Mouse (Mus musculus): ENCODE data around the gene Tyrobp. TPM values are rescaled to one million over a fixed set of nuclear protein-coding genes. Genes with fewer than 3 reads are reported as not detected.

Gene Tyrobp
- polyA plus RNA-seq (2014; fragmentation: Illumina TruSeq; extraction: RNeasy Lipid Tissue Mini Kit (QIAGEN cat#74804); ENCODE audit: insufficient read depth, low read depth, low replicate concordance): 345 TPM

DNA sequence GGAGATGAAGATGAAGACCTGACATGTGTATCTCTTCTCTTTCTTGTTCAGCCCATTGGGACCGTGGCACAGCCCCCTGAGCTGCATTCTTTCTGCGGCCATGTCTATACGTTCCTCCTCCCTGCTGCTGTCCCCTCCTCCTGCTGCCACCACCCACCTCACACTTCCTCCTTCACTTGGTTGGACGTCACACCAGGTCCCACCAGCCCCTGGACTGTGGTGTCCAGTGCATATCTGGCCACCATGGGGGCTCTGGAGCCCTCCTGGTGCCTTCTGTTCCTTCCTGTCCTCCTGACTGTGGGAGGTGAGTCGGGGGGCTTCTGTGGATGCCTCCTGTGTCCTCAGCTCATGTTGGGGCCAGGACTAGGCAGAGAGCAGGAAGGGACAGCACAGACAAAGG lies at the start of gene Tyrobp:
Gene Tyrobp, plus strand, starts transcription at position 165 of the 400 bp plus-strand sequence.

DNA sequence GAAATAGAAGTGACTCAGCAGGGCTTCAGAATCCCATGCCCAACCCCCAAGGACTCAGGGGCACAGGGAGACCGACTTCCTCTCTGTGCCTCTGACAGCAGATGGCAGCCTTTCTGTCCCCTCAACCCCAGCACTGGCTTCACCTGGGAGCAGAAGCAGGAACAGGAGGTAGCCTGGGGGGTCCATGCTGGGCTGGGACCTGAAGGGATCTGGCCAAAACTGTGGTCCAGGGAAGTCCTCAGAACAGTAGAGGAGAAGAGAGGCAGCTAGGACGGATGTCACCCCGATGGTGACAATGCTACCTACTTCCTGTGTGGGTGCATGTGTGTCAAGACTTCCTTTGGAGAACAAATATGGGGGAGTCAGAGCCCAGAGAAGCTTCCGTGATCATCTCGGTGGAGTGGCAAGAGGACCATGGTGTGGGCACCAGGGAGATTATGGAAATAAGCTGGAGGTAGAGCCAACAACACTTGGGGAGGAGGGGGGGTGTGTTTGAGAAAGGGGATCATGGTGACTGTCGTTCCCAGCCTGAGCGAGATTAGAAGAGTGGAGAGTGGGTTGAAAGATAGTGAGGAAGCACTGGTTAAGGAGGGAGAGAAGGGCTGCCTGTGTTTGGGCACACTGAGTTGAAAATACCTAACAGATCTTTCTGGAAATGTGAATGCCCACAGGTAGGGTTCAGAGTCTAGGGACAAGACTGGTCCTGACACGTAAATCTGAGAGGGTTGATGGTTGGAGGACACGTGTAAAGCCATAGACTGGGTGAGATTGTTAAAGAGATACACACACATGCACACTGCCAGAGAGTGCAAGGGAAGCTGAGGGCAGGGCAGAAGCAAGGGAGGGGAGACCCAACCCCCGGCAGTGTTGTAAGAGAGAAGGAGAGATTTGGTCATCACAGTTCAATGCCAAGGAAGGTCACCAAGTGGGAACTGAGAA lies 6.3 kb downstream of the Tyrobp start, which contains the start of gene Hcst:
Gene Hcst, minus strand, starts transcription at position 294 of the 939 bp plus-strand sequence.

DNA sequence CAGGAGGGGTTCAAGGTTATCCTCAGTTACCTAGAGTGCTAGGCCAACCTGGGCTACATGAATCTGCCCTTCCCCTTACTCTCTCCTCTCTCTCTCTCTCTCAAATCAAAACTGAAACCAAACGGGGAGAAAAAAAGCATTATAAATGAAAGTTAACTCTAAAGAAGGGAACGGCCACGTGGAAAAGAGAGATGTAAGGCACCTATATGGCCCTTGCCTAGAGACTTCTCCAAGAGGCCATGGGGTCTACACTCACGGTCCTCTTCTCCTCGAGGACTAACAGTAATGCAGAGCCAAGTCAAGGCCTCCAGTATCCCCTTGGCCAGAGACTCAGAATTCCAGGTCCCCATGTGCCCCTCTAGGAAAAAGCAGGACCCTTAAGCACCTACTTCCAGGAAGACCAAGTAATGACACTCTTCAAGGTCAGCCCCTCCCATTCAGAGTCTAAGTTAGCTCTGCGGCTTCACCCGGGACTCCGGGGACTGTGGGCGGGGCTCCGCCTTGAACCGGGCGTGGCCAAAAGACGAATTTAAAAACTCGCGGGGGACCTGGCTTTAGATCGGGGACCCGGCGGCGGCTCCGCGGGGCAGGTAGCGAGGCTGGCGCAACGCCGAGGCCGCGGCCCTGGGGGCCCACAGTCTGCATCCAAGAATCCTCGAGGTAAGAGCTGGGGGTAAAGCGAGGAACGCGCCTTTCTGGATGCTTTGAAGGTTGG lies 7.8 kb downstream of the Tyrobp start, which contains the start of gene Nfkbid:
Gene Nfkbid, plus strand, starts transcription at position 558 of the 715 bp plus-strand sequence.

DNA sequence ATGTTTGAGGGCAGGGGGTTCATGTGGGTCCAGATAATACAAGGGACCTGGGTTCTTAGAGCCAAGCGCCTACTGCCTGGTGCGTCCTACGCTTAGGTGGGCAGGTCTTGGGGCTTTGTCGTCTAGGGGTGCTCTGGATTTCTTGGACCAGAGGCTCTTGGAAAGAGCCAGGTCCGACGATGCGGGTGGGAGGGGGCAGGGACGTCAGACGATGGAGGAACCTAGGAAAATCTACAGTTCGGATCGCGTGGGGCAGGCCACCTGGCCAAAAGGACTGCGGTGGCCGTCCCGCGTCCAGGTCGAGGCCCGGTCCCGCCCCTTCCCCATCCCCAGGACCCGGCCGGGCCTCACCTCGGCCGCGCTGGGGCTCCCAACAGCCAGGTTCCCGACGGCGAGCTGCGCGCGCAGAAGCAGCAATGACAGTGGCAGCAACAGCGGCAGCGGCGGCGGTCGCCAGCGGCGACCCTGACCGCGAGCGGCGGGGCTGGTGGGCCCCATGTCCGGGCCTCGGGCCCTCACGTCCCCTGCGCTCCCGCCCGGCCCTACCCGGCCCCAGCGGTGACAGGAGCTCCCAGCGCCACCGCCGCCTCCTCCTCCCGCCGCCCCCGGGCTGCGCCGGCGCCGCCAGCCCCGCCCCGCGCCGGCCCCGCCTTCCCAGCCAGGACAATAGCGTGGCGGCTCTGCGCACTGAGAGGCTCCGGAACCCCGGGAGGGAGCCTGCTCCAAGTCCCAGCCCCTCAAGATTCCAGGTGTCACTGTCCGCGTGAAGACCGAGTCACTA lies 31.6 kb downstream of the Tyrobp start, which contains the start of gene Aplp1:
Gene Aplp1, minus strand, starts transcription at position 565 of the 781 bp plus-strand sequence.

DNA sequence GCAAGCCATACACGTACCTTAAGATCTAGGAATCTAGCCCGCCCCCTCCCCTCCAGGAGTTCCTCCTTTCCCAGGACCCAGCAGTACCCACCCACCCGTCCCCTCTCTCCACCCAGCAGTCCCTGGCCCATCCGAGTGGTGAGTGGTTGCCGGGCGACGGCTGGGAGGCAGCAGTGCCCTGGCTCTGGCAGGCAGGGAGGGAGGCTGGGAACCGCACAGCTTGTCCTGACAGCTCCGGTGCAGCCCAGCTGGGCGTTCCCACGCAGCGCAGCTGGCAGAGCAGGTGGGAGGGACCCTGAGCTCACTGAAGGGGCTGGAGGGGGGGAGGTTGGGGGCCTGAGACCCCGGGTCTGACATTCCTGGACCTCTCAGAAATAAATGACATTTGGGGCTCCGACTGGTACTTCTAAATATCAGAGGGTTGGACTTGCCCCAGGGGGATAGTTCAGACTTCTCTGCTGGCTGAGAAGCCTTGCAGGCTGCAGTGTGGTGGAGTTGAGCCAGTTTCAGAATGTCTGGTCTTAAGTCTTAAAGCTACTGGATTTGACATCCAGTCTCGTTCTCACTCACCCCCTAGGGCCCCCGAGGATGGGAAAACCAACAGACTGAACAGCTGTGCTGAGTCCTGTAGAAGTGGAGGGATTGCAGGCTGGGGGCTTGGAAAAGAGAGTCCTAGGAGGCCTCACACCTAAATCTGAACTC lies 44.2 kb downstream of the Tyrobp start, which contains the start of the genes Kirrel2 and Nphs1:
Gene Kirrel2, minus strand, starts transcription at position 62 of the 702 bp plus-strand sequence.
Gene Nphs1, plus strand, starts transcription at position 687 of the 702 bp plus-strand sequence.

Other genes with a start within 250 kb of the Tyrobp start
- gene Zfp146, start 244.0 kb upstream of the Tyrobp start, polyA plus RNA-seq (2014; fragmentation: Illumina TruSeq; extraction: RNeasy Lipid Tissue Mini Kit (QIAGEN cat#74804); ENCODE audit: insufficient read depth, low read depth, low replicate concordance): 21.5 TPM
- 91.7 TPM for gene Cox7a1, start 229.6 kb upstream of the Tyrobp start, polyA plus RNA-seq (2014; fragmentation: Illumina TruSeq; extraction: RNeasy Lipid Tissue Mini Kit (QIAGEN cat#74804); ENCODE audit: insufficient read depth, low read depth, low replicate concordance)
- 301 TPM for gene Capns1, start 214.9 kb upstream of the Tyrobp start, polyA plus RNA-seq (2014; fragmentation: Illumina TruSeq; extraction: RNeasy Lipid Tissue Mini Kit (QIAGEN cat#74804); ENCODE audit: insufficient read depth, low read depth, low replicate concordance)
- 84.4 TPM for gene Polr2i, start 181.8 kb upstream of the Tyrobp start, polyA plus RNA-seq (2014; fragmentation: Illumina TruSeq; extraction: RNeasy Lipid Tissue Mini Kit (QIAGEN cat#74804); ENCODE audit: insufficient read depth, low read depth, low replicate concordance)
- 83.5 TPM for gene Tbcb, start 181.5 kb upstream of the Tyrobp start, polyA plus RNA-seq (2014; fragmentation: Illumina TruSeq; extraction: RNeasy Lipid Tissue Mini Kit (QIAGEN cat#74804); ENCODE audit: insufficient read depth, low read depth, low replicate concordance)
- gene Ovol3, start 178.0 kb upstream of the Tyrobp start, polyA plus RNA-seq (2014; fragmentation: Illumina TruSeq; extraction: RNeasy Lipid Tissue Mini Kit (QIAGEN cat#74804); ENCODE audit: insufficient read depth, low read depth, low replicate concordance): not detected
- not detected for gene Thap8, start 133.7 kb upstream of the Tyrobp start, polyA plus RNA-seq (2014; fragmentation: Illumina TruSeq; extraction: RNeasy Lipid Tissue Mini Kit (QIAGEN cat#74804); ENCODE audit: insufficient read depth, low read depth, low replicate concordance)
- gene Wdr62, start 133.3 kb upstream of the Tyrobp start, polyA plus RNA-seq (2014; fragmentation: Illumina TruSeq; extraction: RNeasy Lipid Tissue Mini Kit (QIAGEN cat#74804); ENCODE audit: insufficient read depth, low read depth, low replicate concordance): 3.4 TPM
- 3.7 TPM for gene Clip3, start 122.0 kb upstream of the Tyrobp start, polyA plus RNA-seq (2014; fragmentation: Illumina TruSeq; extraction: RNeasy Lipid Tissue Mini Kit (QIAGEN cat#74804); ENCODE audit: insufficient read depth, low read depth, low replicate concordance)
- gene Alkbh6, start 105.0 kb upstream of the Tyrobp start, polyA plus RNA-seq (2014; fragmentation: Illumina TruSeq; extraction: RNeasy Lipid Tissue Mini Kit (QIAGEN cat#74804); ENCODE audit: insufficient read depth, low read depth, low replicate concordance): 44.8 TPM
- 3.2 TPM for gene Syne4, start 99.0 kb upstream of the Tyrobp start, polyA plus RNA-seq (2014; fragmentation: Illumina TruSeq; extraction: RNeasy Lipid Tissue Mini Kit (QIAGEN cat#74804); ENCODE audit: insufficient read depth, low read depth, low replicate concordance)
- 0.27 TPM for gene E130208F15Rik, start 92.0 kb upstream of the Tyrobp start, polyA plus RNA-seq (2014; fragmentation: Illumina TruSeq; extraction: RNeasy Lipid Tissue Mini Kit (QIAGEN cat#74804); ENCODE audit: insufficient read depth, low read depth, low replicate concordance)
- gene Sdhaf1, start 89.9 kb upstream of the Tyrobp start, polyA plus RNA-seq (2014; fragmentation: Illumina TruSeq; extraction: RNeasy Lipid Tissue Mini Kit (QIAGEN cat#74804); ENCODE audit: insufficient read depth, low read depth, low replicate concordance): 9.9 TPM
- gene Lrfn3, start 51.0 kb upstream of the Tyrobp start, polyA plus RNA-seq (2014; fragmentation: Illumina TruSeq; extraction: RNeasy Lipid Tissue Mini Kit (QIAGEN cat#74804); ENCODE audit: insufficient read depth, low read depth, low replicate concordance): 2.7 TPM
- 19.1 TPM for gene Hcst, start 6.1 kb downstream of the Tyrobp start, polyA plus RNA-seq (2014; fragmentation: Illumina TruSeq; extraction: RNeasy Lipid Tissue Mini Kit (QIAGEN cat#74804); ENCODE audit: insufficient read depth, low read depth, low replicate concordance)
- 3.7 TPM for gene Nfkbid, start 8.0 kb downstream of the Tyrobp start, polyA plus RNA-seq (2014; fragmentation: Illumina TruSeq; extraction: RNeasy Lipid Tissue Mini Kit (QIAGEN cat#74804); ENCODE audit: insufficient read depth, low read depth, low replicate concordance)
- 5.0 TPM for gene Aplp1, start 31.8 kb downstream of the Tyrobp start, polyA plus RNA-seq (2014; fragmentation: Illumina TruSeq; extraction: RNeasy Lipid Tissue Mini Kit (QIAGEN cat#74804); ENCODE audit: insufficient read depth, low read depth, low replicate concordance)
- not detected for gene Kirrel2, start 43.9 kb downstream of the Tyrobp start, polyA plus RNA-seq (2014; fragmentation: Illumina TruSeq; extraction: RNeasy Lipid Tissue Mini Kit (QIAGEN cat#74804); ENCODE audit: insufficient read depth, low read depth, low replicate concordance)
- not detected for gene Nphs1, start 44.6 kb downstream of the Tyrobp start, polyA plus RNA-seq (2014; fragmentation: Illumina TruSeq; extraction: RNeasy Lipid Tissue Mini Kit (QIAGEN cat#74804); ENCODE audit: insufficient read depth, low read depth, low replicate concordance)
- not detected for gene Prodh2, start 79.9 kb downstream of the Tyrobp start, polyA plus RNA-seq (2014; fragmentation: Illumina TruSeq; extraction: RNeasy Lipid Tissue Mini Kit (QIAGEN cat#74804); ENCODE audit: insufficient read depth, low read depth, low replicate concordance)
- gene Arhgap33, start 121.3 kb downstream of the Tyrobp start, polyA plus RNA-seq (2014; fragmentation: Illumina TruSeq; extraction: RNeasy Lipid Tissue Mini Kit (QIAGEN cat#74804); ENCODE audit: insufficient read depth, low read depth, low replicate concordance): 1.8 TPM
- gene Hspb6, start 138.4 kb downstream of the Tyrobp start, polyA plus RNA-seq (2014; fragmentation: Illumina TruSeq; extraction: RNeasy Lipid Tissue Mini Kit (QIAGEN cat#74804); ENCODE audit: insufficient read depth, low read depth, low replicate concordance): 15.7 TPM
- 3.8 TPM for gene Proser3, start 138.5 kb downstream of the Tyrobp start, polyA plus RNA-seq (2014; fragmentation: Illumina TruSeq; extraction: RNeasy Lipid Tissue Mini Kit (QIAGEN cat#74804); ENCODE audit: insufficient read depth, low read depth, low replicate concordance)
- 24.8 TPM for gene Lin37, start 146.1 kb downstream of the Tyrobp start, polyA plus RNA-seq (2014; fragmentation: Illumina TruSeq; extraction: RNeasy Lipid Tissue Mini Kit (QIAGEN cat#74804); ENCODE audit: insufficient read depth, low read depth, low replicate concordance)
- 48.6 TPM for gene U2af1l4, start 149.5 kb downstream of the Tyrobp start, polyA plus RNA-seq (2014; fragmentation: Illumina TruSeq; extraction: RNeasy Lipid Tissue Mini Kit (QIAGEN cat#74804); ENCODE audit: insufficient read depth, low read depth, low replicate concordance)
- 3.4 TPM for gene Gm49396, start 149.6 kb downstream of the Tyrobp start, polyA plus RNA-seq (2014; fragmentation: Illumina TruSeq; extraction: RNeasy Lipid Tissue Mini Kit (QIAGEN cat#74804); ENCODE audit: insufficient read depth, low read depth, low replicate concordance)
- gene Psenen, start 149.9 kb downstream of the Tyrobp start, polyA plus RNA-seq (2014; fragmentation: Illumina TruSeq; extraction: RNeasy Lipid Tissue Mini Kit (QIAGEN cat#74804); ENCODE audit: insufficient read depth, low read depth, low replicate concordance): 190 TPM
- 8.4 TPM for gene Igflr1, start 151.7 kb downstream of the Tyrobp start, polyA plus RNA-seq (2014; fragmentation: Illumina TruSeq; extraction: RNeasy Lipid Tissue Mini Kit (QIAGEN cat#74804); ENCODE audit: insufficient read depth, low read depth, low replicate concordance)
- 8.2 TPM for gene Kmt2b, start 175.0 kb downstream of the Tyrobp start, polyA plus RNA-seq (2014; fragmentation: Illumina TruSeq; extraction: RNeasy Lipid Tissue Mini Kit (QIAGEN cat#74804); ENCODE audit: insufficient read depth, low read depth, low replicate concordance)
- 2.5 TPM for gene Zbtb32, start 185.1 kb downstream of the Tyrobp start, polyA plus RNA-seq (2014; fragmentation: Illumina TruSeq; extraction: RNeasy Lipid Tissue Mini Kit (QIAGEN cat#74804); ENCODE audit: insufficient read depth, low read depth, low replicate concordance)
- 2.1 TPM for gene Upk1a, start 199.1 kb downstream of the Tyrobp start, polyA plus RNA-seq (2014; fragmentation: Illumina TruSeq; extraction: RNeasy Lipid Tissue Mini Kit (QIAGEN cat#74804); ENCODE audit: insufficient read depth, low read depth, low replicate concordance)
- 694 TPM for gene Cox6b1, start 212.4 kb downstream of the Tyrobp start, polyA plus RNA-seq (2014; fragmentation: Illumina TruSeq; extraction: RNeasy Lipid Tissue Mini Kit (QIAGEN cat#74804); ENCODE audit: insufficient read depth, low read depth, low replicate concordance)
- not detected for gene Etv2, start 222.1 kb downstream of the Tyrobp start, polyA plus RNA-seq (2014; fragmentation: Illumina TruSeq; extraction: RNeasy Lipid Tissue Mini Kit (QIAGEN cat#74804); ENCODE audit: insufficient read depth, low read depth, low replicate concordance)
- gene Rbm42, start 236.6 kb downstream of the Tyrobp start, polyA plus RNA-seq (2014; fragmentation: Illumina TruSeq; extraction: RNeasy Lipid Tissue Mini Kit (QIAGEN cat#74804); ENCODE audit: insufficient read depth, low read depth, low replicate concordance): 62.6 TPM

Data from lung, adult 10 weeks (tissue).